Mouse (Mus musculus): ENCODE data around the gene Zfyve28.

Gene Zfyve28

GRCm38 (mm10) chr5:34288154-34288716, at the start of gene Zfyve28, which contains the start of gene Cfap99:
Gene Zfyve28, minus strand, starts transcription at chr5:34288449.
Gene Cfap99, plus strand, starts transcription at chr5:34288600.
- no peak for DNase-seq (ENCODE audit: low spot score)

- peak; percentile 70 for DNase-seq (ENCODE audit: low spot score)
These were observed 48.7 kb upstream of the Zfyve28 start for GRCm38 (mm10) chr5:34336775-34337450.

- peak; percentile 97 for DNase-seq (ENCODE audit: low spot score)
These were observed 48.0 kb upstream of the Zfyve28 start, which contains the start of gene Rnf4 for GRCm38 (mm10) chr5:34336097-34336774. Gene Rnf4, plus strand, starts transcription at chr5:34336289.

- DNase-seq (ENCODE audit: low spot score): no peak
These were observed 47.4 kb upstream of the Zfyve28 start for GRCm38 (mm10) chr5:34335539-34336096.

- DNase-seq (ENCODE audit: low spot score): no peak
These were observed 45.8 kb upstream of the Zfyve28 start for GRCm38 (mm10) chr5:34334081-34334480.

- no peak for DNase-seq (ENCODE audit: low spot score)
These were observed 41.9 kb upstream of the Zfyve28 start for GRCm38 (mm10) chr5:34330136-34330535.

- DNase-seq (ENCODE audit: low spot score): no peak
These were observed 38.8 kb upstream of the Zfyve28 start for GRCm38 (mm10) chr5:34326875-34327576.

GRCm38 (mm10) chr5:34326249-34326691, 38.0 kb upstream of the Zfyve28 start:
- no peak for DNase-seq (ENCODE audit: low spot score)

GRCm38 (mm10) chr5:34325286-34325685, 37.0 kb upstream of the Zfyve28 start:
- DNase-seq (ENCODE audit: low spot score): no peak

- DNase-seq (ENCODE audit: low spot score): no peak
These were observed 33.0 kb upstream of the Zfyve28 start for GRCm38 (mm10) chr5:34321236-34321635.

- DNase-seq (ENCODE audit: low spot score): no peak
These were observed 31.3 kb upstream of the Zfyve28 start for GRCm38 (mm10) chr5:34319491-34320034.

GRCm38 (mm10) chr5:34309016-34309415, 20.8 kb upstream of the Zfyve28 start:
- DNase-seq (ENCODE audit: low spot score): no peak

- no peak for DNase-seq (ENCODE audit: low spot score)
These were observed 14.1 kb upstream of the Zfyve28 start for GRCm38 (mm10) chr5:34302377-34302776.

- DNase-seq (ENCODE audit: low spot score): no peak
These were observed 10.8 kb upstream of the Zfyve28 start for GRCm38 (mm10) chr5:34298937-34299535.

- no peak for DNase-seq (ENCODE audit: low spot score)
These were observed 9.8 kb upstream of the Zfyve28 start for GRCm38 (mm10) chr5:34298061-34298460.

GRCm38 (mm10) chr5:34295141-34295540, 6.9 kb upstream of the Zfyve28 start:
- DNase-seq (ENCODE audit: low spot score): no peak

GRCm38 (mm10) chr5:34294696-34295095, 6.4 kb upstream of the Zfyve28 start:
- DNase-seq (ENCODE audit: low spot score): no peak

- DNase-seq (ENCODE audit: low spot score): no peak
These were observed 5.1 kb upstream of the Zfyve28 start for GRCm38 (mm10) chr5:34293363-34293762.

- DNase-seq (ENCODE audit: low spot score): no peak
These were observed 1.0 kb upstream of the Zfyve28 start for GRCm38 (mm10) chr5:34289286-34289685.

- DNase-seq (ENCODE audit: low spot score): no peak
These were observed 457 bp downstream of the Zfyve28 start for GRCm38 (mm10) chr5:34287838-34288145.

- no peak for DNase-seq (ENCODE audit: low spot score)
These were observed 1.0 kb downstream of the Zfyve28 start for GRCm38 (mm10) chr5:34287001-34287837.

Measured in c-Kit-positive CD71-positive TER-119-positive erythroid progenitor cells, embryonic 14.5 days (primary cell).